Mouse (Mus musculus) G1E (cell line): ENCODE data around the gene Pax5.

Source experiments
- CTCF ChIP-seq: IDR thresholded peaks from 2 replicates; pipeline ENCODE4 v1.5.1; 2012; ENCODE audit warnings: low read depth, low read length, inconsistent platforms, mixed read lengths
- GATA1 ChIP-seq: IDR thresholded peaks from 2 replicates; pipeline ENCODE4 v1.6.1; 2012; ENCODE audit warnings: borderline replicate concordance, low read length, inconsistent platforms, mixed read lengths
- GATA2 ChIP-seq: IDR thresholded peaks from 2 replicates; pipeline ENCODE4 v1.6.1; 2012; ENCODE audit warnings: low read depth, low read length, inconsistent platforms, borderline replicate concordance
- POLR2AphosphoS5 ChIP-seq: IDR thresholded peaks from 2 replicates; pipeline ENCODE4 v1.6.1; 2012; ENCODE audit warnings: low read depth, low read length, inconsistent platforms; ENCODE audit not compliant: insufficient replicate concordance
- TAL1 ChIP-seq: conservative IDR thresholded peaks from 2 replicates; pipeline ENCODE4 v1.6.1; 2012; ENCODE audit warnings: low read depth, low read length, inconsistent platforms, mixed read lengths

- no peak for TF ChIP-seq CTCF
- no peak for TF ChIP-seq POLR2AphosphoS5
- TF ChIP-seq TAL1, result no peak
- TF ChIP-seq GATA1, result no peak
- no peak for TF ChIP-seq GATA2
These were observed 2.0 kb downstream of the Pax5 start for GRCm38 (mm10) chr4:44708311-44708710.
